Mouse (Mus musculus): ENCODE results near the gene Alkbh2. TPM values are rescaled to one million over a fixed set of nuclear protein-coding genes. Genes with fewer than 3 reads are reported as not detected.

The Alkbh2 gene
- total and polyA plus RNA-seq, 3 experiments, result 15.2 to 22.6 TPM; not detected in 1

GRCm38 (mm10) chr5:114152359-114153092, 24.5 kb upstream of the Alkbh2 start:
- no peaks in the 10 kb centered on the region for H3K36me3 ChIP-seq (ENCODE audit: control insufficient read depth in 1 of 2, insufficient read depth in 2 of 2, low read length in 2 of 2)
- no peaks in the 10 kb centered on the region for H3K9me3 ChIP-seq (replicated peaks; ENCODE audit: insufficient read depth, low read length)
- H3K9ac ChIP-seq (ENCODE audit: control insufficient read depth, low read depth, low read length, poor library complexity, severe bottlenecking), result no peak overlapping the region
- no peaks in the 10 kb centered on the region for H3K79me2 ChIP-seq (ENCODE audit: control insufficient read depth, insufficient read depth, low read length, poor library complexity)
- H3K27ac ChIP-seq (ENCODE audit: control insufficient read depth, low read depth, low read length), result no peak overlapping the region
- H3K4me3 ChIP-seq (ENCODE audit: control insufficient read depth in 1 of 2, insufficient read depth in 1 of 2, low read depth in 2 of 2, low read length in 2 of 2), result no peak overlapping the region
- no peaks in the 10 kb centered on the region for H3K27me3 ChIP-seq (ENCODE audit: control insufficient read depth in 1 of 2, insufficient read depth in 2 of 2, low read length in 2 of 2)
- H3K4me1 ChIP-seq (ENCODE audit: control insufficient read depth in 1 of 2, insufficient read depth in 2 of 2, low read length in 2 of 2), result no peaks in the 10 kb centered on the region
- TF ChIP-seq CHD2 (IDR thresholded peaks at IDR 0.05; ENCODE audit: low read length), result no peak
- TF ChIP-seq POLR2AphosphoS2 (IDR thresholded peaks at IDR 0.05; ENCODE audit: low read length), result no peak
- no peak for DNase-seq (ENCODE audit: low read depth, low spot score)

GRCm38 (mm10) chr5:114147043-114147972, 19.3 kb upstream of the Alkbh2 start:
- H3K27ac ChIP-seq (ENCODE audit: control insufficient read depth, low read depth, low read length), result no peak overlapping the region
- H3K36me3 ChIP-seq (ENCODE audit: control insufficient read depth in 1 of 2, insufficient read depth in 2 of 2, low read length in 2 of 2), result no peaks in the 10 kb centered on the region
- H3K27me3 ChIP-seq (ENCODE audit: control insufficient read depth in 1 of 2, insufficient read depth in 2 of 2, low read length in 2 of 2), result no peaks in the 10 kb centered on the region; a peak in 1 of 4 replicates
- DNase-seq (ENCODE audit: low read depth, low spot score), result no peak
- no peak overlapping the region for H3K4me3 ChIP-seq (ENCODE audit: control insufficient read depth in 1 of 2, insufficient read depth in 1 of 2, low read depth in 2 of 2, low read length in 2 of 2)
- H3K4me1 ChIP-seq (ENCODE audit: control insufficient read depth in 1 of 2, insufficient read depth in 2 of 2, low read length in 2 of 2), result no peaks in the 10 kb centered on the region
- no peak for TF ChIP-seq TAL1 (IDR thresholded peaks at IDR 0.05; ENCODE audit: low read length)
- no peak for TF ChIP-seq NRF1 (IDR thresholded peaks at IDR 0.05; ENCODE audit: insufficient read depth, low read depth, low read length, poor library complexity, severe bottlenecking)
- TF ChIP-seq USF2 (IDR thresholded peaks at IDR 0.05; ENCODE audit: borderline replicate concordance in 1 of 2, insufficient read depth in 1 of 2, low read depth in 1 of 2, low read length in 2 of 2), result no peak
- no peak for TF ChIP-seq GABPA (IDR thresholded peaks at IDR 0.05; ENCODE audit: low read depth, low read length)
- TF ChIP-seq POLR2AphosphoS5 (IDR thresholded peaks at IDR 0.05; ENCODE audit: borderline replicate concordance, low read depth, low read length), result no peak
- no peak for TF ChIP-seq JUND (IDR thresholded peaks at IDR 0.05; ENCODE audit: low read depth, low read length)
- TF ChIP-seq TCF12 (IDR thresholded peaks at IDR 0.05; ENCODE audit: low read depth, low read length), result no peak
- no peak for TF ChIP-seq ELF1 (IDR thresholded peaks at IDR 0.05; ENCODE audit: low read depth, low read length)
- TF ChIP-seq ETS1 (IDR thresholded peaks at IDR 0.05; ENCODE audit: low read depth, low read length), result no peak
- TF ChIP-seq MYB (IDR thresholded peaks at IDR 0.05; ENCODE audit: low read depth, low read length), result no peak
- H3K9me3 ChIP-seq (replicated peaks; ENCODE audit: insufficient read depth, low read length), result no peaks in the 10 kb centered on the region
- no peak overlapping the region for H3K9ac ChIP-seq (ENCODE audit: control insufficient read depth, low read depth, low read length, poor library complexity, severe bottlenecking)
- H3K79me2 ChIP-seq (ENCODE audit: control insufficient read depth, insufficient read depth, low read length, poor library complexity), result no peaks in the 10 kb centered on the region

Measured in MEL (cell line).